Mouse (Mus musculus) heart, embryonic 14.5 days (tissue): ENCODE results near the gene Tmem200a. TPM values are rescaled to one million over a fixed set of nuclear protein-coding genes. Genes with fewer than 3 reads are reported as not detected.

Source experiments
- ATAC-seq: fragments of 200-750 bp; cut with Nextera tagmentation; 2 replicates; pipeline ENCODE4 v1.8.0; 2017; ENCODE audit warnings: low read depth, moderate TSS enrichment; ENCODE audit not compliant: insufficient number of reproducible peaks, insufficient read depth, low FRiP score
- H3K27ac ChIP-seq, 2 experiments: fragments of 200-500 bp in 1 of 2; fragments of 300-500 bp in 1 of 2; sonication (generic) in 1 of 2; replicated peaks in 1 of 2; 2 replicates each; pipeline ENCODE4 v1.5.1; 2012 to 2014; ENCODE audit warnings: low read depth in 2 of 2, low read length in 2 of 2, control low read depth in 1 of 2, mild to moderate bottlenecking in 1 of 2, mixed read lengths in 1 of 2; ENCODE audit not compliant: control insufficient read depth in 1 of 2, insufficient read depth in 1 of 2
- H3K27me3 ChIP-seq: fragments of 300-500 bp; sonication (generic); 2 replicates; pipeline ENCODE4 v1.6.1; 2014; ENCODE audit warnings: mild to moderate bottlenecking, low read length, control low read depth; ENCODE audit not compliant: control insufficient read depth, insufficient read depth
- H3K36me3 ChIP-seq: fragments of 300-500 bp; sonication (generic); 2 replicates; pipeline ENCODE4 v1.6.1; 2014; ENCODE audit warnings: mild to moderate bottlenecking, control low read depth, low read length, mixed read lengths; ENCODE audit not compliant: control insufficient read depth, insufficient read depth
- H3K4me1 ChIP-seq, 2 experiments: fragments of 200-500 bp in 1 of 2; fragments of 300-500 bp in 1 of 2; sonication (generic) in 1 of 2; 2 replicates each; pipeline ENCODE4 v1.6.1; 2012 to 2014; ENCODE audit warnings: low read length in 2 of 2, control low read depth in 1 of 2, mixed read lengths in 1 of 2; ENCODE audit not compliant: control insufficient read depth in 2 of 2, insufficient read depth in 2 of 2
- H3K4me2 ChIP-seq: fragments of 300-500 bp; sonication (generic); 2 replicates; pipeline ENCODE4 v1.6.1; 2014; ENCODE audit warnings: mild to moderate bottlenecking, low read length
- H3K4me3 ChIP-seq, 2 experiments: fragments of 200-500 bp in 1 of 2; fragments of 300-500 bp in 1 of 2; sonication (generic) in 1 of 2; 2 replicates each; pipeline ENCODE4 v1.5.1; 2012 to 2014; ENCODE audit warnings: low read length in 2 of 2, mild to moderate bottlenecking in 2 of 2, control low read depth in 1 of 2, low read depth in 1 of 2, moderate library complexity in 1 of 2; ENCODE audit not compliant: control insufficient read depth in 1 of 2, insufficient read depth in 1 of 2
- H3K9ac ChIP-seq: fragments of 300-500 bp; sonication (generic); 2 replicates; pipeline ENCODE4 v1.6.1; 2014; ENCODE audit warnings: mild to moderate bottlenecking, low read length
- H3K9me3 ChIP-seq: fragments of 300-500 bp; sonication (generic); 2 replicates; pipeline ENCODE4 v1.6.1; 2016; ENCODE audit warnings: low read length, control low read depth; ENCODE audit not compliant: control insufficient read depth
- WGBS: fragments of 180-500 bp; shearing (Covaris S2); extraction: QIAGEN DNeasy Blood & Tissue Kit; methylation state at CpG from one replicate; pipeline ENCODE4 v1.1.7; 2014; 5-methylcytosine and 5-hydroxymethylcytosine counted together
- polyA plus RNA-seq: library from polyadenylated mRNA; unstranded; fragments of >200 nt; fragmentation: Nextera tagmentation; extraction: Ambion mirVana; gene quantifications from 2 replicates; pipeline ENCODE4 v1.2.1, GENCODE M21; 2014

Tmem200a gene
- polyA plus RNA-seq, 1 experiment from 2014 or later: 0.81 TPM

DNA sequence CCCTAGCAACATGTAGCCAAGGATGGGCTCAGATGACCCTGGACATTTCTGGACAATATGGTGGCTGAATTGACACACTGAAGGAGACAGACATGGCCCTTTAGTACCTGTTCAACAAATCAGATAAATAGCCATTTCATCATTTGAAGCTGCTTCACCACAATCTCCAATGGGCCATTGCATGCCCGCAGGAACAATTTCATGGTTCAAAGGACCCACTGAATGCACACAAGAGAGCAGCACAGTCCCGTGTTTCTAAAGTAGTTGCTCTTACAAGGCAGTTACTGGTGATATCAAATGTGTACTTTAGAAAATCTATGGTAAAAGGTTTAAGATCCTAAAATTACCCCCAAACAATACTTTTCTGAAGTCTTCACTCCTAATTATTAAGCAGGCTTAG, 134.2 kb downstream of the Tmem200a start:
- Histone ChIP-seq H3K27ac (no peak overlapping the region), H3K4me1 (no peaks in the 10 kb centered on the region), H3K9me3 (no peaks in the 10 kb centered on the region), H3K36me3 (no peaks in the 10 kb centered on the region), H3K9ac (no peak overlapping the region), H3K27me3 (no peaks in the 10 kb centered on the region), H3K4me3 (no peak overlapping the region), H3K4me2 (no peak overlapping the region)
- 81% methylated on average over 2 of the region's 2 CpGs for WGBS
- ATAC-seq: no peak

- peaks cover 22 to 28% of the 10 kb centered on the region in 2 experiments for H3K4me1 ChIP-seq
- no peaks in the 10 kb centered on the region for H3K27me3 ChIP-seq
- H3K27ac ChIP-seq: no peak overlapping the region
- no peak overlapping the region for H3K4me3 ChIP-seq
- H3K4me2 ChIP-seq: no peak overlapping the region
- no peaks in the 10 kb centered on the region for H3K36me3 ChIP-seq
- no peaks in the 10 kb centered on the region for H3K9me3 ChIP-seq
- WGBS: 81% methylated on average over 8 of the region's 8 CpGs
- H3K9ac ChIP-seq: no peak overlapping the region
- no peak for ATAC-seq
Observed at GRCm38 (mm10) chr10:25931796-25932195, 147.1 kb downstream of the Tmem200a start.

DNA sequence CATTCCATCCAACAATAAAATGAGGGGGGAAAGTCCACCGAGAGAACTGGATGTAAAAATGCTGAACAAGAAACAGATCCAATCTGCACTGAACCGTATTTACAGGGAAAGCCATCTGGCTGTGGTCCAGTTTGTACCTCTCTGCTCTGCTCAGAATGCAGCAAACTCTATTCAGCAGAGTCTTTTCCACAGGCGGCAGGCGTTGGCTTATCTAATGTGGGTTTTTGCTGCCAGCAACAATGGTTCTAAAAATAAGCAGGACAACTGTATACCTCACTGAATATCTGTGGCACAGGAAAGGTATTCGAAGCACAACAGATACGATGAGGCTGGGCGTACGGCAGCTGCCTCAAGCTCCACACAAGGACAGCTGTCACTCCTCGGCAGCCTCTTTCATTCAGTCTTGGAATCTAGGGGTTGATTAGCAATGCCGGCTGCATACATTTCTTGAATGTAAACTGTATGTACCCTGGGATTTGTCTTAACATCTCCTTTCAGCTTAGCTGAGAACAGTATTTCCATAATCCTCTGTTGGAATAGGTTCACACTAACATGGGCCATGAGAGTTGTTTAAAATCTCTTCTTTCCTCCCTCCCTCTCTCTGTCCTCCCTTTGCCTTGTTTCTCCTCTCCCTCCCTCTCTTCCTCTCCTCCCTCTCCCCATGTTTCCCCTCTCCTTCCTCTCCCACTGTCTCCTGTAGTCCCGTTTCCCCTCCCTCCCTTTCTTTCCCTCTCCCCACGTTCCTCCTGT, 149.3 kb downstream of the Tmem200a start:
- no peak overlapping the region for H3K4me3 ChIP-seq

DNA sequence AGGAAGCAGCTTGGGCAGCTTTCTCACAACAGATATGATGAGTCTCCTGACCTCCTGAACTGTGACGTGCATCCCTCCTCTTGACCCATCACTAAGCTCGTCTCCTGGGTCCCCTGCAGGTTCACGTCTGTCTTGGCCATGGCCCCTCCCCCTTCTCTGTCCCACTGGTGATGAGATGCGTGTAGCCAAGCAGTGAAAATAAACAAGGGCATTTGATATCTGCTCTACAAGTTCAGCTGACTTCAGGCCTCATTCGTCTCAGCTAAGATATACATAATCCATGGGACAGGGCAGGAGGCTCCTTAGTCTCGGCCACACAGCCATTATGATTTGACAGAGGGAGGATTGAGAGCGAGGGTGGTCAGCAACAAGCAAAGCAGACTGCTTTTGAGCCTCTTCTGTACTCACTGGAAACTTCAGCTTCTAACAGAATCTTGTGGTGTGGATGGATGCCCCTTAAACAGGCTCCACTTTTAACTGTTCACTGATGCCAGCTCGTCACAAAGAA, 149.9 kb downstream of the Tmem200a start:
- 22% methylated on average over 8 of the region's 8 CpGs for WGBS
- peak overlapping the region; percentile 58 for H3K4me2 ChIP-seq
- H3K9me3 ChIP-seq: no peaks in the 10 kb centered on the region
- H3K27ac ChIP-seq: peak overlapping the region; percentile 78 to 80
- ATAC-seq: no peak
- H3K4me3 ChIP-seq: no peak overlapping the region
- no peaks in the 10 kb centered on the region for H3K27me3 ChIP-seq
- no peaks in the 10 kb centered on the region for H3K36me3 ChIP-seq
- peaks cover 22 to 31% of the 10 kb centered on the region in 2 experiments for H3K4me1 ChIP-seq
- peak overlapping the region; percentile 38; the same call in 1 of the 2 replicates for H3K9ac ChIP-seq

More for the DNA sequence above, 149.3 kb downstream of the Tmem200a start:
- Histone ChIP-seq H3K27ac (peak overlapping the region; percentile 78 to 80), H3K9ac (peak overlapping the region; percentile 57), H3K27me3 (no peaks in the 10 kb centered on the region), H3K36me3 (no peaks in the 10 kb centered on the region), H3K9me3 (no peaks in the 10 kb centered on the region), H3K4me2 (peak overlapping the region; percentile 58), H3K4me1 (peaks cover 22 to 31% of the 10 kb centered on the region in 2 experiments)
- 7% methylated on average over 12 of the region's 12 CpGs for WGBS
- peak; percentile 80 for ATAC-seq

DNA sequence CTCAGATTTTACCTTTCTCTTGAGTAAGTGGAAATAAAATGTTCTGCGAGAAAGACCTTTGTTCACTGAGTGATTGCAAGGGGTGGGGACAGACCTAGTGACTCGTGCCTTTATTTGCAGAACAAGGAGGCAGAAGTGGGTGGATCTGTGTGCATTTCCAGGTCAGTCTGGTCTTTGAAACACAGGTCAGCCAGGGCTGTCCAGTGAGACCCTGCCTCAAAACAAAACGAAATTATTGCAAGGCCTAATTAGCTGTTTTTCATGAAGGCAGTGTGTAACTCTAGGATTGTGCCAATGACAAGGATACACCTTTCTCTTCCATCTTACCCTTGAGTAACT, 150.4 kb downstream of the Tmem200a start:
- no peak overlapping the region for H3K9ac ChIP-seq
- H3K4me2 ChIP-seq: no peak overlapping the region
- no peaks in the 10 kb centered on the region for H3K36me3 ChIP-seq
- H3K4me3 ChIP-seq: no peak overlapping the region
- H3K9me3 ChIP-seq: no peaks in the 10 kb centered on the region
- H3K27ac ChIP-seq: peak overlapping the region in 1 of 2 experiments; percentile 78; a peak in 3 of 4 replicates
- H3K27me3 ChIP-seq: no peaks in the 10 kb centered on the region
- 64% methylated on average over 3 of the region's 3 CpGs for WGBS
- no peak for ATAC-seq
- peaks cover 22 to 31% of the 10 kb centered on the region in 2 experiments for H3K4me1 ChIP-seq

DNA sequence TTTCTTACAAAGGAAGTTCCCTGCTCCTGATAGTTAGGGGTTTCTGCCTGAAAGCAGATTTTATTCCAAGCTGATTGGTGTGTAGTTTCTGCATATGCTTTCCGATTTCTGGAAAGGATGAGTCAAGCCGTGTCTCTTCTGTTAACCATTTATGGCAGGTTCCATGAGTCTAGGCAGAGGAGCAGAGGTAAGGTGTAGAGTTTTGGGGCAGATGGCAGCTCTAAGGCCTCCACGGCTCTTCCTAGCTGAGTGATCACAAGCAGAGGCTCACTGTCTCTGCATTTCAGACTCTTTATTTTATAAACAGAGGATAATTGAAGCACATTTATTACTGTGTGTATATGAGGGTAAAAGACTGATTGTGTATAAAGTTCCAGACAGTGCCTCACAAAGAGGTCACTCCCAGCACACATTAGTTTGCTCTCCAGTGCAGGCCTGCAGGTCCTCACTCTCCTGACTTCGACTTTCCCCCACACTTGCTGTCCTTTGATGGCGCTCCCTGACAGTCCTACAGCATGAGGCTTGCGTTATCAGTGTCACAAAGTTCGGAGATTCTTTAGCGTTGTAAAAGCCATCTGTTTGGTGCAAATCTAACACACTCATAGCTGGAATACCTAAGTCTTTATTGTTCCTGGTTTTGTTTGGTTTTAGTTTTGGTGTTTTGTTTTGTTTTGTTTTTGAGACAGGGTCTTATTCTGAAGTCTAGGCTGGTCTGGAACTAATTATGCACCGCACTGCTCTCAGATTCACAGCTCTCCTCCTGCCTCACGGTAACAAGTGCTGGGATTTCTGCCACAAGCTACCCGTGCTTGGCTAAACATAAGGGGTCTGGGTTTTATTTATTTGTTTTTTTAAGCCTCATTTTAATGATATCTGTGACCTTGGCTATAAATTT, 151.1 kb downstream of the Tmem200a start:
- H3K27ac ChIP-seq: no peak overlapping the region; a peak in 1 of 4 replicates
- no peak for ATAC-seq
- no peak overlapping the region for H3K4me3 ChIP-seq
- H3K36me3 ChIP-seq: no peaks in the 10 kb centered on the region
- WGBS: 42% methylated on average over 11 of the region's 11 CpGs
- no peak overlapping the region for H3K9ac ChIP-seq
- no peak overlapping the region for H3K4me2 ChIP-seq
- H3K27me3 ChIP-seq: no peaks in the 10 kb centered on the region
- H3K4me1 ChIP-seq: peaks cover 22 to 31% of the 10 kb centered on the region in 2 experiments
- no peaks in the 10 kb centered on the region for H3K9me3 ChIP-seq

- 66% methylated on average over 4 of the region's 4 CpGs for WGBS
- Histone ChIP-seq H3K27me3 (no peaks in the 10 kb centered on the region), H3K4me3 (no peak overlapping the region), H3K9ac (no peak overlapping the region), H3K27ac (no peak overlapping the region), H3K4me2 (no peak overlapping the region), H3K4me1 (no peaks in the 10 kb centered on the region), H3K9me3 (no peaks in the 10 kb centered on the region), H3K36me3 (no peaks in the 10 kb centered on the region)
- ATAC-seq: no peak
Observed at GRCm38 (mm10) chr10:25920640-25921278, 158.1 kb downstream of the Tmem200a start.
